Mouse (Mus musculus) ES-Bruce4 (cell line): Measurements from ENCODE around the gene Dpt.

Experiments used
- EP300 ChIP-seq: IDR thresholded peaks from 2 replicates; pipeline ENCODE4 v1.6.1; 2011; ENCODE audit warnings: low read depth, low read length; ENCODE audit not compliant: insufficient read depth
- POLR2A ChIP-seq: IDR thresholded peaks from one replicate; pipeline ENCODE4 v1.8.1; 2011; ENCODE audit warnings: low read length; ENCODE audit not compliant: insufficient read depth

GRCm38 (mm10) chr1:164797746-164798285 is 1.4 kb downstream of the Dpt start:
- no peak for TF ChIP-seq EP300
- TF ChIP-seq POLR2A, result no peak
